Mouse (Mus musculus): ENCODE data around the gene Gbp2b. TPM values are rescaled to one million over a fixed set of nuclear protein-coding genes. Genes with fewer than 3 reads are reported as not detected.

Gene Gbp2b
- polyA plus RNA-seq (2017; shearing (Covaris generic)): 27.3 TPM

GRCm38 (mm10) chr3:142594547-142594946, at the start of gene Gbp2b:
TSS of gene Gbp2b (plus strand) at chr3:142594847.

GRCm38 (mm10) chr3:142559632-142560228, 34.9 kb upstream of the Gbp2b start, which contains the start of gene Gbp3:
TSS of gene Gbp3 (plus strand) at chr3:142560026.

GRCm38 (mm10) chr3:142620111-142620955, 25.7 kb downstream of the Gbp2b start, which contains the start of gene Gbp2:
TSS of gene Gbp2 (plus strand) at chr3:142620602.

Other genes starting within 250 kb of the Gbp2b start
- 29.9 TPM for gene Pdlim5, start 199.2 kb upstream of the Gbp2b start, polyA plus RNA-seq (2017; shearing (Covaris generic))
- gene Gbp5, start 100.9 kb upstream of the Gbp2b start, polyA plus RNA-seq (2017; shearing (Covaris generic)): 36.6 TPM
- gene Gbp7, start 64.5 kb upstream of the Gbp2b start, polyA plus RNA-seq (2017; shearing (Covaris generic)): 168 TPM
- gene Gbp3, start 34.8 kb upstream of the Gbp2b start, polyA plus RNA-seq (2017; shearing (Covaris generic)): 89.0 TPM
- gene Gbp2, start 25.8 kb downstream of the Gbp2b start, polyA plus RNA-seq (2017; shearing (Covaris generic)): 89.6 TPM
- gene Kyat3, start 106.2 kb downstream of the Gbp2b start, polyA plus RNA-seq (2017; shearing (Covaris generic)): 4.2 TPM
- 77.3 TPM for gene Gtf2b, start 170.2 kb downstream of the Gbp2b start, polyA plus RNA-seq (2017; shearing (Covaris generic))